Mouse (Mus musculus): ENCODE measurements around the gene Ccr9.
"Not testable (repeated sequence)": the region's sequence is repeated elsewhere in the genome, so short reads cannot be mapped to it uniquely, and the experiment has no call there.

Gene Ccr9

DNA sequence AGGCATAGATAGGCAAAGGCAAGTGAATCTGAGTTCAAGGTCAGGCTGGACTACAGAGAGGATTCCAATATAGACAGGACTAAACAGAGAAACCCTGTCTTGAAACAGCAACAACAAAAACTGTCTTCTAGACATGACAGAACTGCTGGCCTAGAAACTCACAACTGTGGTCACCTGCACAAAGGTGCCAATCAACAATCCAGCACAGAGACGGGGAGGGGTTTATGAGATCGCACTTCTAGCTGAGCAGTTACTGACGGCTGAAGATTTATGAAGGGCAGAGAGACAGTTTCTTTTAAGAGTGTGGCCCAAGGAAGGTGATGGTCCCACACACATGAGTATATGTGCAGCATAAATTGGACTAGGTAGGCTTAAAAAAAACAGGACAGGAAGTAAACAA lies 38.1 kb downstream of the Ccr9 start:
- no peak for DNase-seq (ENCODE audit: low spot score in 2 of 2)

DNA sequence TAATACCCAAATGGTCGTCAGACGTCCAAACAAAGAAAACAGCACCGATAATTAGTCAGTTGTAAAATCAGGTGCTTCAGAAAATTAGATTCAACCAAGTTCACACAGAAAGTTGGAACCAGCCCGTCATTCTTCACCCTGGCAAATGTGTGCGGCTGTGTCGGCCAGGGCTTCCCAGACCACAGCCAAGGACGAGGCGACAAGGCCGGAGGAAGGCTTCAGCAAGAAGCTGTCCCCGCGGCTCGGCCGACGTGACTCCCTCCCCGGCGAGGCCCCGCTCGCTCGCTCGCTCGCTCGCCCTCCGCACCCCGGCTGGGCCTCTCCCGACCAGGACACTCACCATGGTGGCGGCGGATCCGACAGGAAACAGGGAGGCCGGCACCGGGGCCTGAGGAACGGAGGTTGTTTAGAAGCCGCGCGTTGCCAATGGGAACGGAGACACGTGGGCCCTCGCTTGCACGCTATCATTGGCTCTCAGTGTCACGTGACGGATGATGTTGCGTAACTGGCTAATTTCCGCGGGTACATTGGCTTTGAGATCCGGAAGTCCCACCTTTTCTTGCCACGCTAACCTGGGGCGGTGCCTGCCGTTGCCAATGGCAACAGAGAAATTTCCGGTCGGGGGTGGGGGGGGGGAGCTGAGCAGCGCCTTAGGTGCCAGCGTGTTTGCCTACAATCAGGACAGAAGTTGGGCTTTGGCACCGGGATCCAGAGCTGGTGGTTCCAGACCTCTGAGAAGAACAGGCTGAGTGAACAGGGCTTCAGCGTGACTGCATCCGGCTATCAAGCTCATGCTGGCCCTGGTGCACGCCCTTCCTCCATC lies 39.2 kb downstream of the Ccr9 start, which contains the start of gene Lztfl1:
Gene Lztfl1 (minus strand): TSS at position 512 of the 823 bp plus-strand sequence.
- DNase-seq (ENCODE audit: low spot score in 2 of 2), result peak; percentile 80 to 95

DNA sequence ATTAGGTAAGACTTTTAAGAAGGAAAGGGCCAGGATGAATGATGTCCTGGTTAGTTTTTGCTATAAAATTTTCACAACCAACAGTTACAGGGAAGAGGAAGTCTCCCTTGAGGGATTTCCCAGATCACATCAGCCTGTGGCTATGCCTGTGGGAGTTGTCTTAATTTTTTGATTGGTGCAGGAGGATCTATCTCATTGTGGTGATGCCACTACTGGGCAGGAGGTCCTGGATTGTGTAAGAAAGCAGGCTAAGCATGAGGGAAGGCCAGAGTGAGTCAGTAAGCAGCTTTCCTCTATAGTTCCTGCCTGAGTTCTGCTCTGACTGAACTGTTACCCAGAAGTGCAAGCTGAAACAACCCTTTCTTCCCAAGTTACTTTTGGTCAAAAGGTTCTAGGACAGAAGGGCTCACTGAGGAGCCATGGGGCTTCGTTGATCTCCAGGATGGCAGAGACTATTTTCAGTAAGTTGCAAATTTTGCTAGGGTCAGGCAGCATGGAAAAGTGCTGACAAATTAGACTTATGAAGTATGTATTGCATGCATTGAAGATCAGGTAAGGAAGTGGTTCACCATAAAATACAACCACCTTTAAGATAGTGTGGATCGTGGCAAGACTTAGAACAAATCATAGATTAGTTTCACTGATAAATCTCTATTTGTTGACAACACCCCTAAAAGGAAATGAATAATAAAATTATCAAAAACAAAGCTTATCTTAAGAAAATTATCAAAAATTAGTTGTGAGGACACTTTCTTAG lies 44.7 kb downstream of the Ccr9 start:
- DNase-seq (ENCODE audit: low spot score in 2 of 2), result no peak

DNA sequence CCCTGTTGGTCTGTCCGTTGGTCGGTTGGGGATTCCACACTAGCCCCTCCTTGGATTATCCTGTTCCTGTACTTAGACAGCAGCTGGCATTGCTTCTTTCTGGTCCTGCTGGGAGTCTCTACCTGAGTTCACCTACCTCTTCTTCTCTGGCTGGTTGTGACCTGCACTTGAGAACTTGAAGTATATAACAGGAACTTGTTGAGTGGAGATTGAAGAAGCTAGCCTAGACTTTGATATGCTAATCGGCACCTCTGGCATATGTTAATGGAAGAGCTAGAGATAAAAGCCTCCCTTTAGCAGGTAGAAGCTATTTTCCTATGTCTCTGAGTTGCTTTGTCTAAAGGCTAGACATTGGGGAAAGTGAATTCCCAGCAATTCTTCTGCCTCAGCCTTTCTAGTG lies 53.0 kb downstream of the Ccr9 start:
- no peak for DNase-seq (ENCODE audit: low spot score in 2 of 2)

DNA sequence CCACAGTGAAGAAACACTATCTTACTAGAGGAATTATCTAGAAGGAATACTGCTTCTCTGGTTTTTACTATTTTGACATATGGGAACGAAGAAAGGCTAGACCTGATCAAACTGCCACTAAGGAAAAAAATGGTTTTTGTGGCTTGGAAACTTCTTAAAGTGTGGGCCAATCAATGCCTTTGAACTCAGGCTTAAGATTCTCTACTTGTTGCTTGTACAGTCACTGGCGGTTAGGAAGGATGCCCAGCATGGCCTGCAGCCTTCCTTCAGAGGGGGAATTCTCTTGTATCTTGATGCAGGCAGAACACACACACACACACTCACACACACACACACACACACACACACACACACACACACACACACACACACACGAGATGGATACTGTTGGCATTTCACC lies 55.9 kb downstream of the Ccr9 start:
- no peak for DNase-seq (ENCODE audit: low spot score in 2 of 2)

DNA sequence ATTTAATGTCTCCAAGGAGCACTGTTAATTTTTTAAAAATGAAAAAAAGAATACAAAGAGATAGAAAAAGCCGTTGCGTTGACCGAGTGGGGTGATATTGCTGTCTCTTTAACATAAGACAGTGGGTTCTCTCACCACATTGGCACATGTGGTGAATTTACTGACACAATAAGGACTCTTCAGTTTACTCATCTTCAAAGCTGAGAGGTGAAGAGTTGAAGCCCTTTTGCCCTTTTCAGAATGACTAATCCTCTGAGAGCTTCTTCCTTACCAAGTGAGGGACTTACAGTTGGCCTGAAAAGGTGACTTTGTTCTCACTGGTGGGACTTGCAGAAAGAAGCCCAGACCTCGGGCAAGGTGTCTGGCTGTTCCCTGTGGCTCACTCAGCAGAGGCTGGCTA lies 62.6 kb downstream of the Ccr9 start:
- DNase-seq (ENCODE audit: low spot score in 2 of 2), result no peak

DNA sequence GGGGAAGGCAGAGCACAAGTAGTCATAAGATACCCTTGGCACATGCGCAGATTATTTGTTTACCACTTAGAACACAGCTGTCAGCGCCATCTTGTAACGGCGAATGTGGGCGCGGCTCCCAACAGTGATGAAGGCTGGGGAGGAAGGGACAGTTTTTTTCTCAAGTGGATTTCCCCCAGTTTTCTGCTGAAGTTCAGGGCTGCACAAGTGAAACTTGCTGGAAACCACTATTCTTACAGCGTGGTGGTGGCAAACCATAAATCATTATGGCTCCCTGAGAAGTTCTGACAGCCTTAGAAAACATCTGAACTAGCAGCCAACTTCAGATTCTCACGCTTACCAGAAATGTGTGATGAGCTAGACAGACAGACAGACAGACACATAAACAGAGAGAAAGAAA lies 71.4 kb downstream of the Ccr9 start:
- not testable (repeated sequence) for DNase-seq (ENCODE audit: low spot score in 2 of 2)

DNA sequence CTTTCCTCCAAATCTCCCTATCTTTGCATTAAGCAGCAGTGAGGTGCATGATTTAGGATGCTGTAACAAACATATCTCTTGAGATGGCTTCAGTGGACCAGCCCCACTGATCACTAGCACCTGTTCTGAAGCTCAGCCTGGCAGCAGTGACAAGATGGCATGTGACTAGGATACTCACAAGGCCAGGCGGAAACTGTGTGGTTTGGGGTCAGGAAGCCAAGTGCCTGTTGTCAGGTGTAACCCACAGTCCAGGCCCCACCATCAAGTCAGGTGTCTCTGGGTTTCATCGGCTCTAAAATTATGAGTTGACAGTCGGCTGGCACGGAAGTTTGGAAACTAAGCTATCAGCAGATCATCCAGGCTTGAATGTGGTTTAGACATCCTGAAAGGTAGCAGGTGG lies 76.1 kb downstream of the Ccr9 start:
- no peak for DNase-seq (ENCODE audit: low spot score in 2 of 2)

DNA sequence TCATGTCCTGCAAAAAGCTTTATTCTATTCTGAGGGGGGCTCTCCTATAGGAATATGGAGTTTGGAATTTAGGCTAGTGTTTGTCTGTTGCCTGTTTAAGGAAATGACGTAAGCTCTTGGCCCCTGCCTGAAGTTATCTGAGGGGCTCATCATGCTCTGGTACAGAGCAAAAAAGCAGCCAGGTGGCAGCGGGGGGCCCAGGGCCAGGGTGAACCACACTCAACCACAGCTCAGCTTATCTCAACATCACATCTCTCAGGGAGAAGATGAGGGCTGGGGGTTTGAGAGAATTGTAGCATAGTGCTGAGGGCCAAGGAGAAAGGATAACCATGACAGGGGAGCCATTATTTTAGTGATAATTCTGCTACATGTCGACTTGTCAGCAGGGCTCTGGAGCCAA lies 78.5 kb downstream of the Ccr9 start:
- no peak for DNase-seq (ENCODE audit: low spot score in 2 of 2)

DNA sequence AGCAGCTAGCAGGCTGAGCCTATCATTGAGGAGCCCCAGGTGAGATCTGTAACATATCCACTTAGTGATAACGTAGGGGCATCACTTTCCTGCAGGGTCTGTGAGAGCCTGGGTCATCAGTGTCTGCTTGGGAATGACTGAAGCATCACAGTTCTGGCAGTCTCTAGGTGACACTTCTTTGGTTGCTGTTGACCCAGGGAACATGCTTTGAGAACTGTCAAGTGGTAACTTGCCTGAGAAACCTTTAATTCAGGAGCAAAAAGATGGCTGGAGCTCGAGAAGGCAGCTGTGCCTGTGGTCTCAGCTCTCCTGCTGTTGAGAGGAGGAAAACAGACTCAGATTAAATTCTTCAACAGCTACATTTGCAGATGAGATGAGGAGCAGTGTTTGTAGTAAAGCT lies 79.1 kb downstream of the Ccr9 start:
- no peak for DNase-seq (ENCODE audit: low spot score in 2 of 2)

DNA sequence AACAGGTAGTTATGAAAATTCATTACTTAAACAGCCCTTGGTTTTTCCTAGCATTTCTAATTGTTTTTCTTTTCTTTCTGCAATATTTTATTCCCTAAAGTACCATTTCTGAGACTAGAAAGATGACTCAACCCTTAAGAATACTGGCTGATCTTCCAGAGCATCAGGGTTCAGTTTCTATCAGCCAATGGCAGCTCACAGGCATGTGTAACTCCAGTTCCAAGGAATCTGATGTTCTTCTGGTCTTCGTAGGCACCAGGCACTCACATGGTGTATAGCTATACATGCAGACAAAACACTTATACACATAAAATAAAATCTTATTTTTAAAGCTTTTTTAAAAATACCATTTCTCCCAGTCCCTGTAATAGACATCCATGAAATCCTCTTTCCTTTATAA lies 79.9 kb downstream of the Ccr9 start:
- DNase-seq (ENCODE audit: low spot score in 2 of 2), result no peak

DNA sequence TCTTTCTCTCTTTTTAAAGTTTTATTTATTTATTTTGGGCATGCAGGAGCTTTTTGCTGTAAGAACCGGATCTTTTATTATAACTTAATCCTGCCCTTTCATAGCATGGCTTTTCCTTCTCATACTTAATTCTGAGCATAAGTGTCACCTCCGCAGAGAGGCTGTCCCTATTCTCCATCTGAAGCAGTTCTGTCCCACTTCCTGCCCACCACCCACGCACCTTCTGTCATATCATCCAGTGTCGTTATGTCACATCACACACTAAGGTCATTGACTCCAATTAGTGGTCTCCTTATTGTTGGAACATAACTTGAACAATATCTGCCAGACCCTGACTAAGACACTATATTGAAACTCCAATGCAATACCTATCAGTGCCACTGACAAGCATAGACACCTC lies 80.4 kb downstream of the Ccr9 start:
- no peak for DNase-seq (ENCODE audit: low spot score in 2 of 2)

DNA sequence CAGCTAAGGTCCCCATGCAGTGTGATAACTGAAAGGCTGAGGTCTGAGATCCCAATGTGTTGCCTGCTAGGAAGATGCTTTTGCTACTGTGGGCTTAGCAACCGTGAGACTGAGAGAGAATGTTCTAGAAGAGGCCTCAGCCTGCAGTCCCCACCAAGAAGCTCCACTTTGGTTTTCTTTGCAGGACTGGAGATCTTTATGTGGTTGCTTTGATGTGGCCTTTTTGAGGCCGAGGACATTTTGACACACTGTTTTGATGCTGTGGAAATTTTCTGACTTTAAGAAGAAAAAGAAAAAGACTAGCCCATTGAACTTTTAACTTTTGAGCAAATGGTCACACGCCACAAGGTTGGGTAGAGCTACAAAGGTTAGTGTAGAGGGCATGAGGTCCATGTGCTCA lies 82.6 kb downstream of the Ccr9 start:
- no peak for DNase-seq (ENCODE audit: low spot score in 2 of 2)

DNA sequence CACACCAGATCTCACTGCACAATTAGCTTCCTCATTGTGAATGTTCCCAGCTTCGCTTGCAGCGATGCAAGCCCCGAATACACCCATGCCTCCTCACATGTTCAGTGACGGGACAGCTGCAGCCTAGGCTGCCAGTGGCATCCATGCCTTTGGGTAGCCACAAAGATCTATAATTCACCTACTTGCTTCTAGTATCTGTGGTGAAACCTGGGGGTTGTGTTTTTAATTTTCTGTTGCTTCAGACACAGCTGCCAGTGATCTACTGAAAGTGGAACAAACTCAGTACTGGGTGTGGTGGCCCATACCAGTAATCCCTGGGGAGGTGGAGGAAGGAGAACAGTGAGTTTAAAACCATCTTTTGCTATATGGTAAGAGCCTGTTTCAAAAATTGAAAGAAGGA lies 84.6 kb downstream of the Ccr9 start:
- DNase-seq (ENCODE audit: low spot score in 2 of 2), result no peak

DNA sequence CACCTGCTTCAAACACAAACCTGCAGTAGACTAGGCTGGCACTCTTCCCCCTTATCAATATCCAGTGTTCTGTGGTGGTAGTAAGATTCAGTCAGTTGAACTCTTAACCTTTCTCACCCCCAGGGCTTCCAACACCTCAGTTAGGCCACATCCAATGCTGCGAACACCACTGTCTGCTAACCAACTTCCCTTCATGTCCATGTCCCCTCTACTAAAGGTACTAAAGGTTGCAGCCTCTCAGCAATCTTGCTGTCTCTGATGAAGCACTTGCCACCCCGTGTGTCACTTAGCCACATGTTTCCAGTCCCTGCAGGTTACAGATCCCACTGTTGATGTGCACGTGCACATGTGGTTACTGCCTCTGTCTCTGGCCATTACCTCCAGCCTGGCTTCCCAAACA lies 85.5 kb downstream of the Ccr9 start:
- DNase-seq (ENCODE audit: low spot score in 2 of 2), result no peak

DNA sequence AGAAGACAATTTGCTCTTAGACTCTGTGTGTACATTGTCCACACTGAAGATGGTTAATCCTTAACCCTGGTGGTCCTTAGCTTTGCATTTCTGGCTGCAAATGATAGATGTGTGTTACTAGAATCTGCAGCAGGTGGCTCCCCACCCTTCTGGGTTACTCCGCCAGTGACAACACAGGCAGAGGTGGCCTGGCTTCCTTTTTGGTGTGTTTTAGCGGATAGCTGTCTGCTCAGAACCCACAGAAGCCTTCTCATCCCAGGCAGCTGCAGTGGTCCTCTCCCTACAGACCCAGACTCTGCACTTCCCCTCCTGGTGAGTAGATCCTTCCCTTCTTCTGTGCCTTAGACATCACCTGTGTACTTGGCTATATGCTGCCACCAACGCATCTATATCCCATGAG lies 88.8 kb downstream of the Ccr9 start:
- DNase-seq (ENCODE audit: low spot score in 2 of 2), result no peak

DNA sequence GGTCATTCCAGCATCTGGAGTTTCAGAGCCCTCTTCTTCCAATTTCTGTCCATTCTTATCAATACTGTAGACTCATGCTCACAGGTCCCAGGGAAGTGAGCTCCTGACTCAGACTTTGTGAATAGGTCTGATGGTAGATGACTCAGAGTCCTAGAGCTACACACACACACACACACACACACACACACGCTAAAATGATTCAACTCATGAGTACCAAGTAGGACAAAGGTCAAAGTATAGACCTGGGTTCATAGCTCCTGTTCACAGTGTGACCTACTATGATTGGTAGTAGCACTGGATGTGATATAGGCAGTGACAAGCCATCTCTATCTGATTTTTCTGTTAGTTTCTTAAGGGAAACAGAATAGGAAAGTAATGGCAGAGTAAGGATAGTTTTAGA lies 90.2 kb downstream of the Ccr9 start:
- DNase-seq (ENCODE audit: low spot score in 2 of 2), result no peak

DNA sequence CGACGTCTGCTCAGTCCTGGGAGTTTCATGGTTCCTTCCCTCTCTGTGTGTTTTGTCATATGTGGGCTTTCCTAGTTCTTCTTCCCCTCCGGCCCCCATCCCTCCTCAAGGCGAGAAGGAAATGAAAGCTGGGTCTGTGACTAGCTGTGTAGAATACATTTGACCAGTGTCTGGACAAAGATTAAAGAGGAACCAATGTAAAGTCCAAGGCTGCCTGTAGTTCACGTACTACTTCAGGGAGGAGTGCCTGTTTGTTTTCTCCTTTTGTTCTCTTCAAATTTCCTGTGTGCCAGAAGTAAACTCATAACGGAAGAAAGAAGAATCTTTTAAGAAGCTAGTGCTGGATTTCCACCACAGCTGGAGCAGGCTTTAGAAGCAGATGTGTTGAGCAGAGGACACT lies 91.3 kb downstream of the Ccr9 start:
- no peak for DNase-seq (ENCODE audit: low spot score in 2 of 2)

DNA sequence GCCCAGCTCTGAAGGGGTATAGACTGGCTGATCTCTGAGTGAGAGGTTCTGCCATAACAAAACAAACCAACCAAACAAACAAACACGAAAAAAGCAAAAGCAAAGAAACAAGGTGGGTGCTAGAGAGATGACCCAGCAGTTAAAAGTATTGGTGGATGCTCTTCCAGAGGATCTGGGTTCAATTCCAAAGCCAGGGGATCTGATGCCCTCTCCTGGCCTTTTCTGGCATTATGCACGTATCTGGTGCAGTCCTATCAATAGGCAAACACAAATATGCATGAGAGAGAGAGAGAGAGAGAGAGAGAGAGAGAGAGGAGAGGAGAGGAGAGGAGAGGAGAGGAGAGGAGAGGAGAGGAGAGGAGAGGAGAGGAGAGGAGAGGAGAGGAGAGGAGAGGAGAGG lies 95.1 kb downstream of the Ccr9 start:
- DNase-seq (ENCODE audit: low spot score in 2 of 2), result not testable (repeated sequence)

DNA sequence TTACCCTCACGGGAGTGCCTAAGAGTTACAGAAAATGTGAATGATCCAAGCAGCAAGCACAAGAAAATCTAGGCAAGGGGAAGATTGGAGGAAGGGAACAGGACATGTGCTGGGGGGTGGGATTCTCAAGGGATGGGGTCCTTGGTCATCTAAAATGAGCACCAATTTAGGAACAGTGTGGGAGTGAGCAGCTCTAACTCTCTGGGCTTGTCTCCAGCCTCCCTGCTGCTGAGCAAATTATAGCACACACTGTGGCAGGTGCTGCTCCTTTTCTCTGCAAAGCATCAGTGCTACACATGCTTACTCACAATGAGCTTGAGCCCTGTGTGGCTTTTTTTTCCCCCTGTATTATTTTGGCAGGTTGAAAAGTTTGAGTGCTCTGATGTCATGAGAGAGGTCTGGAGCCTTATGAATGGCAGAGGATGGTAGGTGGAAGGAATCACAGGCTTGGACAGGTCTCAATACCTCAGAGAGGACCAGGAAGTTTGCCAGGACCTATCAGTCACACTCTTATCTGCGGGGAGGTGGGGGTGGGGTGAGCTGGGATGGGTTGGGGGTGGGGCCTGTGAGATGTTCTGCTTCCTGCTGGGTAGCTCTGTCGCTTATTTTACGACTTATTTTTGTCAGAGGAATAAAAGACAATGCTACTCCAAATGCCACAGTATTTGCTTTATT lies 110.8 kb downstream of the Ccr9 start:
- no peak for DNase-seq (ENCODE audit: low spot score in 2 of 2)

DNA sequence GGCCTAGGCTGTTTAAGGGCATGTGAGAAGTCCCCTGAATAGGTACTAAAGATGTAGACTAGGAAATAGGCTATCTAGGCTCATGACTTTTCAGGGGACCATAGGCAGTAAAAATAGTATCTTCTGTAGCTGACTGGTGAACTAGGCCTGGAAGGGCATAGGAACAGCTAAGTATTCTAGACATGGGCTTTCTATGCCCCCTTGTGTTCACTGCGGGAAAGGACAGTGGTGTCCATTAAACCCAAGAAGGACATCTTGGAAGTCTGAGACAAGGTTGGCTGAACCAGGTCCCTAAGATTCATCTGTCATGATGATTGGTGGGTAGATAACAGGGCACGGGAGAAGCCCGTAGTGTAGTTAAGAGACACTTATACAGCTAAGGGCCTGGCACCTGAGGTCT lies 117.9 kb downstream of the Ccr9 start:
- DNase-seq (ENCODE audit: low spot score in 2 of 2), result peak; percentile 3 to 21

DNA sequence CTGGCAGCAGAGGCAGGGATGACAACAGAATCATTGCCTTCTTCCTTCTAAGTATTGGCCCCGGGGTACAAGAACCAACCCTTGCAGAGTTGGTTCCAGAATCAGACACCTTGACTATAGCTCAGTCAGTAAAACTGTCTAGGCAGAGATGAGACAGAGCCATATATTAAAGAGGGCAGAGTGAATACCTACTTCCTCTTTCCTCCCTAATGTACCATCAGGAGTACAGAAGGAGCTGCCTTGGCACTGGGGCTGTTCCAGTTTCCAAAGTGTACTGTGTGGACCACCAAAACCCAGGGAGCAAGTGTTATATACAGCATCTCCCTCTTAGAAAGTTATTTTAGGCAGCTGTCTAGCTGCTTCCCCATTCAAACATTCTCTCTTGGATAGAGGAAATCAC lies 123.3 kb downstream of the Ccr9 start:
- no peak for DNase-seq (ENCODE audit: low spot score in 2 of 2)

DNA sequence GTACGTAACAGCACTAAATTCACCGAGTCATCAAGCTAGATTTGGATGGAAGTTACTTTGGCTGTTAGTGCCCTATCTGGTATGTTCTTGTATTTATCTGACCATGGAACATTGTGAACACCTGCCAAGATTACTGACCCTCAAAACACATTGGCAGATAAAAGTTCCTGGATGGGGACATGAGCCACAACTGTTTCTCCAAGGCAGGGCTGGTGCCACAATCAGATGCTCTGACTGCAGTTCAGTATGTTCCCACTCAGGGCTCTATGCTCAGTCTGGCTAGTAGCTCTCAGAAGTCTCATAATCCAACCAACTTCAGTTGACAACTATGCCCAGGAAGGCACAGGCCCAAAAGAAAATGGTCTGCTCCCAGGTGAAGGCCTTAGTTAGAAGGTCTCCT lies 124.2 kb downstream of the Ccr9 start:
- DNase-seq (ENCODE audit: low spot score in 2 of 2), result no peak

Data from urinary bladder, adult 18-20 months (tissue).